Mouse (Mus musculus): Measurements from ENCODE around the gene Atmin. TPM values are rescaled to one million over a fixed set of nuclear protein-coding genes. Genes with fewer than 3 reads are reported as not detected.

The Atmin gene
- polyA plus RNA-seq, 1 experiment from 2014 or later = 6.1 TPM

GRCm38 (mm10) chr8:116928588-116928987 lies 14.6 kb upstream of the Atmin start:
- H3K36me3 ChIP-seq (ENCODE audit: control insufficient read depth, insufficient read depth, low read length) = peaks cover 4% of the 10 kb centered on the region; the same call in 1 of the 2 replicates
- no peak overlapping the region for H3K4me2 ChIP-seq (replicated peaks; ENCODE audit: low read depth)
- no peaks in the 10 kb centered on the region for H3K27me3 ChIP-seq (ENCODE audit: control insufficient read depth, insufficient read depth, low read length)
- TF ChIP-seq CTCF (IDR thresholded peaks at IDR 0.05; ENCODE audit: low read depth) (no peak; the same call in 1 of the 2 replicates), EP300 (optimal IDR thresholded peaks at IDR 0.05) (no peak)
- H3K27ac ChIP-seq (replicated peaks) = no peak overlapping the region
- no peak for DNase-seq (ENCODE audit: low spot score)
- no peaks in the 10 kb centered on the region for H3K4me1 ChIP-seq (replicated peaks; ENCODE audit: control insufficient read depth, insufficient read depth)
- no peak overlapping the region for H3K4me3 ChIP-seq (ENCODE audit: low read depth, low read length)
- H3K9me3 ChIP-seq (ENCODE audit: control insufficient read depth, low read length) = no peaks in the 10 kb centered on the region
- no peak overlapping the region for H3K9ac ChIP-seq (ENCODE audit: low read length)
- 89% methylated on average over 5 of the region's 5 CpGs for WGBS
- no peak for ATAC-seq (ENCODE audit: low FRiP score, low TSS enrichment)

GRCm38 (mm10) chr8:116934976-116935375 lies 8.2 kb upstream of the Atmin start:
- H3K36me3 ChIP-seq (ENCODE audit: control insufficient read depth, insufficient read depth, low read length) = peaks cover 4% of the 10 kb centered on the region; the same call in 1 of the 2 replicates
- 93% methylated on average over 4 of the region's 4 CpGs for WGBS
- no peak overlapping the region for H3K4me3 ChIP-seq (ENCODE audit: low read depth, low read length)

GRCm38 (mm10) chr8:116935506-116935905 lies 7.7 kb upstream of the Atmin start:
- peaks cover 4% of the 10 kb centered on the region; the same call in 1 of the 2 replicates for H3K36me3 ChIP-seq (ENCODE audit: control insufficient read depth, insufficient read depth, low read length)
- no peaks in the 10 kb centered on the region for H3K4me1 ChIP-seq (replicated peaks; ENCODE audit: control insufficient read depth, insufficient read depth)
- ATAC-seq (ENCODE audit: low FRiP score, low TSS enrichment) (no peak), DNase-seq (ENCODE audit: low spot score) (no peak)
- no peak overlapping the region for H3K4me3 ChIP-seq (ENCODE audit: low read depth, low read length)
- TF ChIP-seq EP300 (optimal IDR thresholded peaks at IDR 0.05) (no peak), CTCF (IDR thresholded peaks at IDR 0.05; ENCODE audit: low read depth) (no peak)
- H3K27me3 ChIP-seq (ENCODE audit: control insufficient read depth, insufficient read depth, low read length) = no peaks in the 10 kb centered on the region
- no peak overlapping the region for H3K27ac ChIP-seq (replicated peaks)
- WGBS = 90% methylated on average over 6 of the region's 6 CpGs
- H3K9me3 ChIP-seq (ENCODE audit: control insufficient read depth, low read length) = no peaks in the 10 kb centered on the region
- no peak overlapping the region for H3K9ac ChIP-seq (ENCODE audit: low read length)
- H3K4me2 ChIP-seq (replicated peaks; ENCODE audit: low read depth) = no peak overlapping the region

More at GRCm38 (mm10) chr8:116934976-116935375, 8.2 kb upstream of the Atmin start:
- no peaks in the 10 kb centered on the region for H3K9me3 ChIP-seq (ENCODE audit: control insufficient read depth, low read length)
- DNase-seq (ENCODE audit: low spot score) = no peak
- no peak for ATAC-seq (ENCODE audit: low FRiP score, low TSS enrichment)
- no peak overlapping the region for H3K4me2 ChIP-seq (replicated peaks; ENCODE audit: low read depth)
- no peak overlapping the region for H3K9ac ChIP-seq (ENCODE audit: low read length)
- H3K27ac ChIP-seq (replicated peaks) = no peak overlapping the region
- no peaks in the 10 kb centered on the region for H3K4me1 ChIP-seq (replicated peaks; ENCODE audit: control insufficient read depth, insufficient read depth)
- no peaks in the 10 kb centered on the region for H3K27me3 ChIP-seq (ENCODE audit: control insufficient read depth, insufficient read depth, low read length)
- TF ChIP-seq CTCF (IDR thresholded peaks at IDR 0.05; ENCODE audit: low read depth) (no peak), EP300 (optimal IDR thresholded peaks at IDR 0.05) (no peak)

GRCm38 (mm10) chr8:116942284-116943058 lies 722 bp upstream of the Atmin start:
- Histone ChIP-seq H3K4me1 (replicated peaks; ENCODE audit: control insufficient read depth, insufficient read depth) (no peaks in the 10 kb centered on the region), H3K9ac (ENCODE audit: low read length) (no peak overlapping the region), H3K36me3 (ENCODE audit: control insufficient read depth, insufficient read depth, low read length) (no peaks in the 10 kb centered on the region), H3K27ac (replicated peaks) (no peak overlapping the region), H3K4me3 (ENCODE audit: low read depth, low read length) (0 out of 2 replicates have a peak overlapping the region, but pooled peaks have one; percentile 96), H3K27me3 (ENCODE audit: control insufficient read depth, insufficient read depth, low read length) (no peaks in the 10 kb centered on the region), H3K4me2 (replicated peaks; ENCODE audit: low read depth) (0 out of 2 replicates have a peak overlapping the region, but pooled peaks have one; percentile 99), H3K9me3 (ENCODE audit: control insufficient read depth, low read length) (no peaks in the 10 kb centered on the region)
- 74% methylated on average over 12 of the region's 12 CpGs for WGBS
- DNase-seq (ENCODE audit: low spot score) = no peak
- no peak for ATAC-seq (ENCODE audit: low FRiP score, low TSS enrichment)
- TF ChIP-seq EP300 (optimal IDR thresholded peaks at IDR 0.05) (no peak), CTCF (IDR thresholded peaks at IDR 0.05; ENCODE audit: low read depth) (no peak)

GRCm38 (mm10) chr8:116943555-116944384 lies 577 bp downstream of the Atmin start:
- Histone ChIP-seq H3K27ac (replicated peaks) (peak overlapping the region; percentile 20), H3K4me2 (replicated peaks; ENCODE audit: low read depth) (peak overlapping the region; percentile 99), H3K4me3 (ENCODE audit: low read depth, low read length) (peak overlapping the region; percentile 96), H3K4me1 (replicated peaks; ENCODE audit: control insufficient read depth, insufficient read depth) (no peaks in the 10 kb centered on the region), H3K9ac (ENCODE audit: low read length) (peak overlapping the region; percentile 90), H3K27me3 (ENCODE audit: control insufficient read depth, insufficient read depth, low read length) (no peaks in the 10 kb centered on the region), H3K9me3 (ENCODE audit: control insufficient read depth, low read length) (no peaks in the 10 kb centered on the region), H3K36me3 (ENCODE audit: control insufficient read depth, insufficient read depth, low read length) (no peaks in the 10 kb centered on the region)
- under 1% methylated on average over 60 of the region's 62 CpGs for WGBS
- TF ChIP-seq CTCF (IDR thresholded peaks at IDR 0.05; ENCODE audit: low read depth) (no peak), EP300 (optimal IDR thresholded peaks at IDR 0.05) (no peak)
- ATAC-seq (ENCODE audit: low FRiP score, low TSS enrichment) = peak; percentile 67
- peak; percentile 40 for DNase-seq (ENCODE audit: low spot score)

All from stomach, postnatal 0 days (tissue).